Mouse (Mus musculus) kidney, postnatal 0 days (tissue): ENCODE data around the gene Unc45b. TPM values are rescaled to one million over a fixed set of nuclear protein-coding genes. Genes with fewer than 3 reads are reported as not detected.
"Not testable (repeated sequence)": the region's sequence is repeated elsewhere in the genome, so short reads cannot be mapped to it uniquely, and the experiment has no call there.

Source experiments
- ATAC-seq: fragments of 200-750 bp; cut with Nextera tagmentation; replicated peaks from 2 replicates; pipeline ENCODE4 v1.8.0; 2017; ENCODE audit warnings: low read depth, moderate number of reproducible peaks, moderate TSS enrichment, moderate library complexity; ENCODE audit not compliant: low FRiP score
- DNase-seq: peaks from one replicate; pipeline ENCODE4 v3.0.0-alpha.2; 2016; ENCODE audit warnings: low spot score
- H3K27ac ChIP-seq: fragments of 300-500 bp; sonication (generic); 2 replicates; pipeline ENCODE4 v1.5.1; 2014; ENCODE audit warnings: mild to moderate bottlenecking
- H3K27me3 ChIP-seq: fragments of 300-500 bp; sonication (generic); 2 replicates; pipeline ENCODE4 v1.6.1; 2014; ENCODE audit warnings: low read length, mixed read lengths; ENCODE audit not compliant: insufficient read depth
- H3K36me3 ChIP-seq: fragments of 300-500 bp; sonication (generic); 2 replicates; pipeline ENCODE4 v1.6.1; 2014; ENCODE audit warnings: low read length, mixed read lengths; ENCODE audit not compliant: insufficient read depth
- H3K4me1 ChIP-seq: fragments of 300-500 bp; sonication (generic); replicated peaks from 2 replicates; pipeline ENCODE4 v1.6.1; 2014; ENCODE audit warnings: antibody characterized with exemption, low read length, mixed read lengths; ENCODE audit not compliant: insufficient read depth
- H3K4me2 ChIP-seq: fragments of 300-500 bp; sonication (generic); 2 replicates; pipeline ENCODE4 v1.6.1; 2014; ENCODE audit warnings: mild to moderate bottlenecking, low read length, moderate library complexity, mixed read lengths
- H3K4me3 ChIP-seq: fragments of 300-500 bp; sonication (generic); replicated peaks from 2 replicates; pipeline ENCODE4 v1.5.1; 2014; ENCODE audit warnings: low read depth, low read length
- H3K9ac ChIP-seq: fragments of 300-500 bp; sonication (generic); 2 replicates; pipeline ENCODE4 v1.6.1; 2014; ENCODE audit warnings: low read depth, low read length
- H3K9me3 ChIP-seq: fragments of 300-500 bp; sonication (generic); replicated peaks from 2 replicates; pipeline ENCODE4 v1.6.1; 2016; ENCODE audit warnings: low read length, inconsistent platforms, mixed read lengths
- CTCF ChIP-seq: IDR thresholded peaks from 2 replicates; pipeline ENCODE4 v1.5.1; 2016; ENCODE audit warnings: antibody characterized with exemption, low read depth, mild to moderate bottlenecking, moderate library complexity
- WGBS: fragments of 180-500 bp; shearing (Covaris S2); extraction: QIAGEN DNeasy Blood & Tissue Kit; methylation state at CpG from one replicate; pipeline ENCODE4 v1.1.7; 2014; 5-methylcytosine and 5-hydroxymethylcytosine counted together
- polyA plus RNA-seq: library from polyadenylated mRNA; unstranded; fragments of >200 nt; fragmentation: Nextera tagmentation; extraction: Ambion mirVana; gene quantifications from 2 replicates; pipeline ENCODE4 v1.2.1, GENCODE M21; 2015

Gene Unc45b
- polyA plus RNA-seq, 1 experiment from 2014 or later: 7.1 TPM

DNA sequence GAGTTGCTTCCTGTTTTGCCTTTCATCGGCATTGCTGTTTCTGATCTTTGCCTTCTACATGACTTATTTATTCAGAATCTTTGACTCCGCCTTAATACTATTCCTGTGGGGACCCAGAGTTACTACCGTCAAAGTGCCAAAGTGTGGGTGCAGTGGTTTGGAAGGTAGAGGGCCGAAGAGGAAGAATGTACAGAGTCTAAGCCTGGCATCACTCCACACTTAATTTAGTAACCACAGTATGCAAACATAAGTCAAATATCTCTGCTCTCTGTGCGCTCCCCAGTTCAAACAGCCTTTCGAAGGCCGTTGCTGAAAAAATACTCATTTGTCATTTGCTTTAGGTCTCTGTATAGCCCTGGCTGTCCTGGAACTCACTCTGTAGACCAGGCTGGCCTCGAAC, 51.9 kb downstream of the Unc45b start:
- no peak for ATAC-seq
- Histone ChIP-seq H3K36me3 (no peaks in the 10 kb centered on the region), H3K4me1 (no peaks in the 10 kb centered on the region), H3K9ac (no peak overlapping the region), H3K27ac (no peak overlapping the region), H3K9me3 (no peaks in the 10 kb centered on the region), H3K4me3 (no peak overlapping the region), H3K27me3 (no peaks in the 10 kb centered on the region), H3K4me2 (no peak overlapping the region)
- no peak for DNase-seq
- TF ChIP-seq CTCF: no peak
- 78% methylated on average over 8 of the region's 8 CpGs for WGBS

GRCm38 (mm10) chr11:82970712-82971589, 60.6 kb downstream of the Unc45b start:
- DNase-seq (peak; percentile 78), ATAC-seq (0 out of 2 replicates have a peak, but pooled peaks have one; percentile 49)
- no peaks in the 10 kb centered on the region for H3K36me3 ChIP-seq
- no peaks in the 10 kb centered on the region for H3K27me3 ChIP-seq
- H3K27ac ChIP-seq: peak overlapping the region; percentile 42; the same call in 1 of the 2 replicates
- H3K9ac ChIP-seq: peak overlapping the region; percentile 31; the same call in 1 of the 2 replicates
- no peaks in the 10 kb centered on the region for H3K9me3 ChIP-seq
- H3K4me2 ChIP-seq: peak overlapping the region; percentile 47
- 10% methylated on average over 31 of the region's 31 CpGs for WGBS
- peaks cover 3% of the 10 kb centered on the region; the same call in 1 of the 2 replicates for H3K4me1 ChIP-seq
- peak; percentile 71 for TF ChIP-seq CTCF
- 0 out of 2 replicates have a peak overlapping the region, but pooled peaks have one; percentile 9 for H3K4me3 ChIP-seq

DNA sequence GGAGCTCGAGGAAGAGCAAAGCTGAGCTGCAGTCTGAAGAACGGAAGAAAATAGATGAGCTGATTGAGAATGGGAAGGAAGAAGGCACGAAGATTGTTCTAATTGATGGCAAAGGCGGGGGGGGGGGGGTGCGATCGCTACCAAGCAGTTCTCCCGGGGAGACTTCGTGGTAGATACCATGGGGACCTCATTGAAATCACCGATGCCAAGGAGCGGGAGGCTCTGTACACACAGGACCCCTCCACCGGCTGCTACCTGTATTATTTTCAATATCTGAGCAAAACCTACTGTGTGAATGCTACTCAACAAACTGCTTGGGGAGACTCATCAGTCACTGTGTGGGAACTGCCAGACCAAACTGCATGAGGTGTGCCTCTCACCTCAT, 61.2 kb downstream of the Unc45b start:
- Histone ChIP-seq H3K9ac (peak overlapping the region; percentile 31; the same call in 1 of the 2 replicates), H3K9me3 (no peaks in the 10 kb centered on the region), H3K27me3 (no peaks in the 10 kb centered on the region), H3K27ac (no peak overlapping the region), H3K4me3 (0 out of 2 replicates have a peak overlapping the region, but pooled peaks have one; percentile 9), H3K4me2 (peak overlapping the region; percentile 47; the same call in 1 of the 2 replicates), H3K36me3 (no peaks in the 10 kb centered on the region), H3K4me1 (peaks cover 3% of the 10 kb centered on the region; the same call in 1 of the 2 replicates)
- ATAC-seq (no peak), DNase-seq (no peak)
- WGBS: 72% methylated on average over 11 of the region's 11 CpGs
- no peak for TF ChIP-seq CTCF

DNA sequence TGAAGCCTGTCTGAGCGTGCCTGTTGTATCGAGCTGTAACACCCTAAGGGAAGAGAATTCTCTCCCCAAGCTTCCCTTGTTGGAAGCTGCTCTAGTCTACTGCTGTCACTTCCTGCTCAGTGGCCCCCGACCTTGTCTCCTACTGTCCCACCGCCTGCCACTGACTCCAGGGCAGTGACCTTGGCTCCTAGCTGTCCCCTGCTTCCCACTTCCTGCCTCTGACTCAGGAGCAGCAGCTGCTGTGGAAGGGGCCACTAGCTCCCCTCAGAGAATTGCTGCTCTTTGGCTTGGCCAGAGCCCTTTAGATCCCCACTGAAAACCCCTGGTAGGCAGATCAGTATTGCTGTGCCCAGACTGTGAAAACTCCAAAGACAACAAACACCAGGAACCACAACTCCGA, 63.6 kb downstream of the Unc45b start:
- Histone ChIP-seq H3K27ac (no peak overlapping the region; the same call in 1 of the 2 replicates), H3K4me3 (no peak overlapping the region), H3K4me1 (peaks cover 3% of the 10 kb centered on the region; the same call in 1 of the 2 replicates), H3K9ac (no peak overlapping the region), H3K4me2 (no peak overlapping the region), H3K27me3 (no peaks in the 10 kb centered on the region), H3K36me3 (no peaks in the 10 kb centered on the region), H3K9me3 (no peaks in the 10 kb centered on the region)
- TF ChIP-seq CTCF: no peak
- ATAC-seq: no peak
- peak; percentile 27 for DNase-seq
- WGBS: 22% methylated on average over 5 of the region's 5 CpGs

DNA sequence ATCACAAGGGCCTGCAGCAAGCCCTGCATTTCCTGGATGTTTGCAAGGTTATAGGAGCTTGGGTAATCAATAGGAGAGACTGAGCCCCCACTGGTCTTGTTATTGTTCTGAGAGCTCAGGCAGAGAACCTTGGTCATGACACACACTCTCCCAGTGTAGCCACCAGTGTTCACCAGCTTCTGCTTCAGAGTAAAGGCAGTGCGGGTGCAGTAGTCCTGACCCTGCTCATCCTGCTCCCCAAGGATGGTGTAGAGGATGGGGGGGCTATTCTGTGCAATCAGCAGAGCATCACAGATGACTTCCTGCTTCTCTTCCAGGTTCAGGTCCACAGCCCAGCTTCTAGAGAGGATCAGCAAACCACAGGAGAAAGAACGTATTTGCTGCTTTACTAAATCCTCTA, 72.1 kb downstream of the Unc45b start:
- not testable (repeated sequence) for H3K9me3 ChIP-seq

DNA sequence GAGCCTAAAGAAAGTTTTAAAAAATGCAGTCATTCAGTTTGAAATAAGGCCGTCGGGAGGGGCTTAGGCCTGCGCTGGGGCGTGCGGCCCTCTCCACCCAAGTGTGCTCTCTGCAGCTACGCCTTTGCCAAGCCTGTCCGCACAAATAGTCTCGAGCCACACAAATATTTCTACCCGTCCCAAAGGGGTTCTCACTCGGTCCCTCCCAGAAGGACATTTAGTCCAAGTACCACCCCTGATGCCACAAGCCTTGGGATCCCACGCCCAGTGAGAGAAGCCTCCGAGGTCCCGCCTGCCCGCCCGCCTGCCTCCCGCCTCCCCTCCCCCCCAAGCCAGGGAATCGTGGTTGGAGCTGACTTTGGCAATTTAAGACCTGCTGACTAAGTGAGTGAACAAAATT, 72.8 kb downstream of the Unc45b start:
- Histone ChIP-seq H3K4me1 (no peaks in the 10 kb centered on the region), H3K36me3 (no peaks in the 10 kb centered on the region), H3K4me2 (no peak overlapping the region), H3K9me3 (no peaks in the 10 kb centered on the region), H3K27me3 (no peaks in the 10 kb centered on the region), H3K4me3 (no peak overlapping the region), H3K9ac (no peak overlapping the region), H3K27ac (no peak overlapping the region)
- WGBS: 83% methylated on average over 17 of the region's 17 CpGs
- TF ChIP-seq CTCF: no peak
- ATAC-seq (no peak), DNase-seq (no peak)

More for the DNA sequence above, 72.1 kb downstream of the Unc45b start:
- not testable (repeated sequence) for H3K9ac ChIP-seq, H3K27ac ChIP-seq, H3K4me2 ChIP-seq, H3K27me3 ChIP-seq, H3K4me1 ChIP-seq, H3K36me3 ChIP-seq, H3K4me3 ChIP-seq, DNase-seq, ATAC-seq
- 73% methylated on average over 2 of the region's 2 CpGs for WGBS
